Mouse (Mus musculus) midbrain, postnatal 0 days (tissue): Measurements from ENCODE around the gene Tyk2. TPM values are rescaled to one million over a fixed set of nuclear protein-coding genes. Genes with fewer than 3 reads are reported as not detected.

Experiments used
- ATAC-seq: fragments of 200-750 bp; cut with Nextera tagmentation; 2 replicates; pipeline ENCODE4 v1.8.0; 2017; ENCODE audit warnings: moderate number of reproducible peaks, mild to moderate bottlenecking, moderate TSS enrichment, moderate library complexity; ENCODE audit not compliant: low FRiP score
- DNase-seq: peaks from one replicate; pipeline ENCODE4 v3.0.0-alpha.2; 2015; ENCODE audit warnings: low spot score
- H3K27ac ChIP-seq: fragments of 300-500 bp; sonication (generic); 2 replicates; pipeline ENCODE4 v1.5.1; 2014; ENCODE audit warnings: low read depth, mild to moderate bottlenecking, low read length, mixed read lengths
- H3K27me3 ChIP-seq: fragments of 300-500 bp; sonication (generic); 2 replicates; pipeline ENCODE4 v1.6.1; 2014; ENCODE audit warnings: low read length, control low read depth, mixed read lengths; ENCODE audit not compliant: insufficient read depth
- H3K36me3 ChIP-seq: fragments of 300-500 bp; sonication (generic); 2 replicates; pipeline ENCODE4 v1.6.1; 2014; ENCODE audit warnings: low read length, control low read depth, mixed read lengths; ENCODE audit not compliant: insufficient read depth
- H3K4me1 ChIP-seq: fragments of 300-500 bp; sonication (generic); 2 replicates; pipeline ENCODE4 v1.6.1; 2014; ENCODE audit warnings: mild to moderate bottlenecking, control low read depth, antibody characterized with exemption, low read length, mixed read lengths; ENCODE audit not compliant: insufficient read depth
- H3K4me2 ChIP-seq: fragments of 300-500 bp; sonication (generic); 2 replicates; pipeline ENCODE4 v1.6.1; 2014; ENCODE audit warnings: low read depth, mild to moderate bottlenecking, low read length, mixed read lengths; ENCODE audit not compliant: poor library complexity, severe bottlenecking
- H3K4me3 ChIP-seq: fragments of 300-500 bp; sonication (generic); 2 replicates; pipeline ENCODE4 v1.5.1; 2014; ENCODE audit warnings: low read depth, mild to moderate bottlenecking, low read length, moderate library complexity
- H3K9ac ChIP-seq: fragments of 300-500 bp; sonication (generic); replicated peaks from 2 replicates; pipeline ENCODE4 v1.6.1; 2014; ENCODE audit warnings: mild to moderate bottlenecking, low read length, moderate library complexity, mixed read lengths; ENCODE audit not compliant: poor library complexity, severe bottlenecking
- H3K9me3 ChIP-seq: fragments of 300-500 bp; sonication (generic); 2 replicates; pipeline ENCODE4 v1.6.1; 2016; ENCODE audit warnings: low read length, control low read depth
- CTCF ChIP-seq: IDR thresholded peaks from 2 replicates; pipeline ENCODE4 v1.5.1; 2016; ENCODE audit warnings: antibody characterized with exemption, mild to moderate bottlenecking
- WGBS: fragments of 180-500 bp; shearing (Covaris S2); extraction: QIAGEN DNeasy Blood & Tissue Kit; methylation state at CpG from one replicate; pipeline ENCODE4 v1.1.7; 2014; 5-methylcytosine and 5-hydroxymethylcytosine counted together
- polyA plus RNA-seq: library from polyadenylated mRNA; unstranded; fragments of >200 nt; fragmentation: Nextera tagmentation; extraction: Ambion mirVana; gene quantifications from 2 replicates; pipeline ENCODE4 v1.2.1, GENCODE M21; 2015
- total RNA-seq: library from RNA; depleted of rRNA; stranded (reverse); fragments of >200 nt; gene quantifications from 2 replicates; pipeline ENCODE4 v1.2.3, GENCODE M21; 2014

The Tyk2 gene
- total and polyA plus RNA-seq, 2 experiments from 2014 or later: 4.8 to 9.9 TPM

DNA sequence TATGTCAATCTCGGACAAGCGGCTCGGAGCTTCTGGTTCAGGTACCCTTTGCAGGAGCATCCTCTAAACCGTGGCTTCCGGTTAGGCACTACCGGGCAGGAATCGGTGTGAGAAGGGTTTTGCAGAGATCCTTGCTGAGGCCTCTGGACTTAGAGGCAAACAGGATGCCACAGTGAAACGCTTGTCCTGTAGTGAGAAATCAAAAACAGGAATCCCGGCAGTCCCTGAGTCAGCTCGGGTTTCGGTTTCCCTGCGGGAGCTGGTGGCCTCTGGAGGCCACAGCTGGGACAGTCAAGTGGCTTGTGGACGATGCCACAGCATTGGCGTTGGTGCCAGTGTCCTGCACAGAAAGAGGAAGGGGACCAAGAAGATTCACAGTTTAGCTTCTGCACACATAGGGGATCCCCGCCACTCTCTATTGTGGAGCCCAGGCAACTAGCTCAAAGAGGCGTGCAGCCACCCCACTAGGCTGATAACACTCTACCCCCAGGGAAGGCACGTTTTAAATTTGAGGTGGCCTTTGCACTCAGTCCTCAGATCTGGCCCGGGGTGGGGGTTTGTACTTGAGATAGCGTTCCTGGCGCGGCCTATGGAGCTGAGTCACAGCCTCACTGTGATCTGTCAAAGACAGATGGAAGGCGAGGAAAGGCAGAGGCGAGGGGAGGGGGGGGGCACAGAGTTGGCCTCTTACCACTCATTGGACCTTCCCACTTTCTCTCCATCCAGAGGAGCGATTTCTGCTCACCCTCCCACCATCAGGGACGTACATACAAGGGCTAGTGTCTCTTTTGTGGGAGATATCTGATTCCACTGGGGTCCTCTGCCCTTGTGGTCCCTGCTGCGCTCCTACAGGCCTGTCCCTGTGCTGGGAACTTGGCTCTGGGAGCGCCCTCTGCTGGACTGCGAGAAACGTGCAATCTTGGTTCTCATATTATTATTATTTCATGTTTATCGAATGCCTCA is 37.4 kb upstream of the Tyk2 start:
- 14% methylated on average over 29 of the region's 30 CpGs for WGBS
- Histone ChIP-seq H3K4me3 (no peak overlapping the region), H3K9ac (no peak overlapping the region), H3K36me3 (no peaks in the 10 kb centered on the region), H3K4me1 (peaks cover 3% of the 10 kb centered on the region; the same call in 1 of the 2 replicates), H3K27me3 (peaks cover 45% of the 10 kb centered on the region), H3K4me2 (peak overlapping the region; percentile 2; the same call in 1 of the 2 replicates), H3K9me3 (no peaks in the 10 kb centered on the region), H3K27ac (0 out of 2 replicates have a peak overlapping the region, but pooled peaks have one; percentile 3)
- ATAC-seq (no peak), DNase-seq (peak; percentile 60)
- peak; percentile 86 for TF ChIP-seq CTCF

- H3K27ac ChIP-seq: peak overlapping the region; percentile 3; the same call in 1 of the 2 replicates
- ATAC-seq (no peak), DNase-seq (no peak)
- no peaks in the 10 kb centered on the region for H3K9me3 ChIP-seq
- H3K4me3 ChIP-seq: no peak overlapping the region
- H3K36me3 ChIP-seq: no peaks in the 10 kb centered on the region
- TF ChIP-seq CTCF: no peak
- WGBS: 67% methylated on average over 10 of the region's 10 CpGs
- H3K4me1 ChIP-seq: peaks cover 3% of the 10 kb centered on the region; the same call in 1 of the 2 replicates
- H3K4me2 ChIP-seq: no peak overlapping the region
- no peak overlapping the region for H3K9ac ChIP-seq
- H3K27me3 ChIP-seq: peaks cover 48% of the 10 kb centered on the region
Observed at GRCm38 (mm10) chr9:21167140-21168097, 36.4 kb upstream of the Tyk2 start.

- TF ChIP-seq CTCF: no peak
- DNase-seq: no peak
- no peak for ATAC-seq
- H3K27ac ChIP-seq: no peak overlapping the region
- H3K4me1 ChIP-seq: peaks cover 3% of the 10 kb centered on the region; the same call in 1 of the 2 replicates
- H3K4me2 ChIP-seq: peak overlapping the region; percentile 67
- no peak overlapping the region for H3K9ac ChIP-seq
- H3K9me3 ChIP-seq: no peaks in the 10 kb centered on the region
- H3K4me3 ChIP-seq: peak overlapping the region; percentile 55
- no peaks in the 10 kb centered on the region for H3K36me3 ChIP-seq
- H3K27me3 ChIP-seq: peaks cover 50% of the 10 kb centered on the region
- WGBS: 41% methylated on average over 3 of the region's 3 CpGs
Observed at GRCm38 (mm10) chr9:21166516-21166915, 35.5 kb upstream of the Tyk2 start.

DNA sequence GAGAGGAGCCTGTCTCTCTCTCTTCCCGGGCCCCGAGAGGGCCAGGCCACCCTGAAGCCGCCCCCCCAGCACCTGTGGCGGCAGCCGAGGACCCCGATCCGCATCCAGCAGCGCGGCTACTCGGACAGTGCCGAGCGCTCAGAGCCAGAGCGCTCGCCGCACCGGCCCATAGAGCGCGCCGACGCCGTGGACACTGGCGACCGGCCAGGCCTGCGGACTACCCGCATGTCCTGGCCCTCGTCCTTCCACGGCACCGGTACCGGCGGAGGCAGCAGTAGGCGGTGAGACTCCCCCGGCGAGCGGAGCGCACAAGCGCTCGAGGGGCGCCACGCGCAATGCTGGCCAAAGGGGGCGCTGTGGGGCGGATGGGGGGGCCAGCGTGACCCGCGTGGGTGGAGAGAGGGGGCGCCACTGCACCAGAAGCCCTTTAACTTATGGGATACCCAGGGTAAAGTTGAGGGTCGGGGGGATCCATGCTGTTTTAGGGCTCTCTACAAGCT is 35.0 kb upstream of the Tyk2 start:
- DNase-seq: peak; percentile 28
- Histone ChIP-seq H3K36me3 (no peaks in the 10 kb centered on the region), H3K4me1 (peaks cover 3% of the 10 kb centered on the region; the same call in 1 of the 2 replicates), H3K9ac (peak overlapping the region; percentile 62), H3K4me3 (peak overlapping the region; percentile 55), H3K27ac (no peak overlapping the region), H3K27me3 (peaks cover 50% of the 10 kb centered on the region), H3K4me2 (peak overlapping the region; percentile 67), H3K9me3 (no peaks in the 10 kb centered on the region)
- peak; percentile 78 for TF ChIP-seq CTCF
- under 1% methylated on average over 47 of the region's 47 CpGs for WGBS
- ATAC-seq: peak; percentile 32; the same call in 1 of the 2 replicates

GRCm38 (mm10) chr9:21165041-21165951 is 34.3 kb upstream of the Tyk2 start, which contains the start of gene Pde4a:
Pde4a (plus strand) TSS chr9:21165714.
- Histone ChIP-seq H3K27ac (no peak within 1 kb of the TSS), H3K9me3 (no peaks in the 10 kb centered on the region), H3K4me3 (peak within 1 kb of the TSS; percentile 55), H3K27me3 (peaks cover 50% of the 10 kb centered on the region), H3K4me2 (peak within 1 kb of the TSS; percentile 67), H3K4me1 (peaks cover 3% of the 10 kb centered on the region; the same call in 1 of the 2 replicates), H3K36me3 (no peaks in the 10 kb centered on the region), H3K9ac (peak within 1 kb of the TSS; percentile 62)
- peak; percentile 59 for ATAC-seq
- 1% methylated on average over 59 of the region's 86 CpGs for WGBS
- peak; percentile 28 for TF ChIP-seq CTCF
- DNase-seq: peak; percentile 75
